Mouse (Mus musculus) stomach, postnatal 0 days (tissue): ENCODE results near the gene Gdi2. TPM values are rescaled to one million over a fixed set of nuclear protein-coding genes. Genes with fewer than 3 reads are reported as not detected.
A peak's percentile ranks its signal among the peaks of the same experiment; 100 is the strongest.
"Not testable (repeated sequence)": the region's sequence is repeated elsewhere in the genome, so short reads cannot be mapped to it uniquely, and the experiment has no call there.

Experiments used
- ATAC-seq: fragments of 200-750 bp; cut with Nextera tagmentation; 2 replicates; pipeline ENCODE4 v1.8.0; 2017; ENCODE audit not compliant: low FRiP score, low TSS enrichment
- DNase-seq: peaks from one replicate; pipeline ENCODE4 v3.0.0-alpha.2; 2016; ENCODE audit warnings: low spot score
- H3K27ac ChIP-seq: fragments of 300-500 bp; sonication (generic); replicated peaks from 2 replicates; pipeline ENCODE4 v1.5.1; 2014; ENCODE audit warnings: mild to moderate bottlenecking, control low read depth
- H3K27me3 ChIP-seq: fragments of 300-500 bp; sonication (generic); 2 replicates; pipeline ENCODE4 v1.6.1; 2014; ENCODE audit warnings: low read length; ENCODE audit not compliant: control insufficient read depth, insufficient read depth
- H3K36me3 ChIP-seq: fragments of 300-500 bp; sonication (generic); 2 replicates; pipeline ENCODE4 v1.6.1; 2014; ENCODE audit warnings: low read length, mixed read lengths; ENCODE audit not compliant: control insufficient read depth, insufficient read depth
- H3K4me1 ChIP-seq: fragments of 300-500 bp; sonication (generic); replicated peaks from 2 replicates; pipeline ENCODE4 v1.6.1; 2014; ENCODE audit warnings: antibody characterized with exemption; ENCODE audit not compliant: control insufficient read depth, insufficient read depth
- H3K4me2 ChIP-seq: fragments of 300-500 bp; sonication (generic); replicated peaks from 2 replicates; pipeline ENCODE4 v1.6.1; 2014; ENCODE audit warnings: low read depth, mild to moderate bottlenecking, control low read depth, moderate library complexity
- H3K4me3 ChIP-seq: fragments of 300-500 bp; sonication (generic); 2 replicates; pipeline ENCODE4 v1.5.1; 2014; ENCODE audit warnings: low read depth, low read length, control low read depth
- H3K9ac ChIP-seq: fragments of 300-500 bp; sonication (generic); 2 replicates; pipeline ENCODE4 v1.6.1; 2014; ENCODE audit warnings: mild to moderate bottlenecking, low read length, control low read depth, mixed read lengths
- H3K9me3 ChIP-seq: fragments of 300-500 bp; sonication (generic); 2 replicates; pipeline ENCODE4 v1.6.1; 2016; ENCODE audit warnings: low read length; ENCODE audit not compliant: control insufficient read depth
- CTCF ChIP-seq: IDR thresholded peaks from 2 replicates; pipeline ENCODE4 v1.5.1; 2016; ENCODE audit warnings: antibody characterized with exemption, low read depth, mild to moderate bottlenecking, moderate library complexity
- EP300 ChIP-seq: optimal IDR thresholded peaks from 2 replicates; pipeline ENCODE3; 2016; ENCODE audit warnings: antibody characterized with exemption
- WGBS: fragments of 180-500 bp; shearing (Covaris S2); extraction: QIAGEN DNeasy Blood & Tissue Kit; methylation state at CpG from one replicate; pipeline ENCODE4 v1.1.7; 2014; 5-methylcytosine and 5-hydroxymethylcytosine counted together
- polyA plus RNA-seq: library from polyadenylated mRNA; unstranded; fragments of >200 nt; fragmentation: Nextera tagmentation; extraction: Ambion mirVana; gene quantifications from 2 replicates; pipeline ENCODE4 v1.2.1, GENCODE M21; 2015

The Gdi2 gene
- polyA plus RNA-seq, 1 experiment from 2014 or later = 359 TPM

DNA sequence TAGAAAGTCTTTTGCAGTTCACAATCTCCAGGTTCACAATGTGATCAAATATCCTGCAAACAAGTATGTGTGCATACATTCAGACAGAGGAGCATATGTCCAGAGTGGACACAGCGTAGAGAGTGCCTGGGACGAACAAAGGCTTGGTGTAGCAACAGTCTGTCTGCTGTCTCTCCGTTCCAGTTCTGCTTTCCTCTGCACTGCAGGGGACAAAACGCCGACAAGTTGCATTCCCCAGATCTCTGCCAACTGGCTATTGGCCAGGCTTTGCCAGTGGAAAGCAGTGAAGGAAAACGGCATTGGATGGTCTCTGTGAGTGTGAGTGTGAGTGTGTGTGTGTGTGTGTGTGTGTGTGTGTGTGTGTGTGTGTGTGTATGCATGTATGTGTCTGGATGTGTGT is 14.4 kb upstream of the Gdi2 start:
- DNase-seq (no peak), ATAC-seq (no peak)
- Histone ChIP-seq H3K9ac (no peak overlapping the region), H3K27ac (no peak overlapping the region), H3K4me3 (no peak overlapping the region), H3K4me1 (no peaks in the 10 kb centered on the region), H3K27me3 (no peaks in the 10 kb centered on the region), H3K9me3 (no peaks in the 10 kb centered on the region), H3K4me2 (no peak overlapping the region), H3K36me3 (no peaks in the 10 kb centered on the region)
- TF ChIP-seq EP300 (no peak), CTCF (no peak)
- 41% methylated on average over 6 of the region's 6 CpGs for WGBS

DNA sequence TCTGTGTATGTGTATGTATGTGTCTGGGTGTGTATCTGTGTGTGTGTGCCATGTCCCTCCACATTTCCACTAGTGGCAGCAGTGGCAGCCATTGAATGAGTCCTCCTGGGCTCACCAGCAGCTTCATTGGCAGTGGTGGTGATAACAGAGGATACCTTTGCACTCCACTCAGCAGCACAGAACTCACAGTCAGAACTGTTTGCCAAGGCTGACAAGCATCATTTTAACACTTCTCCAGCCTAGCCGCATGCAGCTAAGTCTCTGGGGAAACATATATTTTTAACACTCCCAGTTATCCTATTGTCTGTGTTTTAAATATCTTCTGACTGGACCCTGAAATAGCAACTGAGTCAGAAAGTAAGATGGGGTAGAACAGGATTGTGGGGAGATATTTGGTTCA is 13.9 kb upstream of the Gdi2 start:
- ATAC-seq = no peak
- no peaks in the 10 kb centered on the region for H3K27me3 ChIP-seq
- no peaks in the 10 kb centered on the region for H3K36me3 ChIP-seq
- H3K4me2 ChIP-seq = no peak overlapping the region
- DNase-seq = no peak
- TF ChIP-seq CTCF (no peak), EP300 (no peak)
- H3K9me3 ChIP-seq = no peaks in the 10 kb centered on the region
- H3K4me1 ChIP-seq = no peaks in the 10 kb centered on the region
- no peak overlapping the region for H3K27ac ChIP-seq
- H3K4me3 ChIP-seq = no peak overlapping the region
- H3K9ac ChIP-seq = no peak overlapping the region
- WGBS = 70% methylated on average over 1 of the region's 1 CpGs

DNA sequence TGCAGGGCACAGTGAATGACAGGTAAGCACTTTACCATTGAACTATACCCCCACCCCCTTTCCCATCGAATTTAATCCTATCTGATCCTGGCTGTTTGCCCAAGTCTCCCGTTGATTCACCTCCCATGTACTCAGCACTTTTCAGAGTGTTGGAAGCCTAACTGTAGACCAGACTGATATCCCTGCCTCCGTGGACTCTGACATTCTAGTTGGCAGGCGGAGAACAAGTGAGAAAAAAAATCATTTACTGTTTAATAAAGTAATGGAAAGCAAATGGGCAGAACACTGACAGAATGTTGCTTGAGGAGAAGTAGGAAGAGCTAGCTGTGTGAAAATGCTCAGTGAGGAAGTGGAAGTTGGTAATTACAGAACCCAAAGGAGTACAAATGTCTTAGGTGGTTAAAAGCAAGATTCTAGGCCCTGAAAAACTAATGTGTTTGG is 12.2 kb upstream of the Gdi2 start:
- H3K9ac ChIP-seq = no peak overlapping the region
- H3K27me3 ChIP-seq = no peaks in the 10 kb centered on the region
- TF ChIP-seq EP300 (no peak), CTCF (no peak)
- no peaks in the 10 kb centered on the region for H3K9me3 ChIP-seq
- 35% methylated on average over 4 of the region's 4 CpGs for WGBS
- DNase-seq (no peak), ATAC-seq (no peak)
- no peak overlapping the region for H3K4me3 ChIP-seq
- no peak overlapping the region for H3K4me2 ChIP-seq
- H3K4me1 ChIP-seq = no peaks in the 10 kb centered on the region
- no peak overlapping the region for H3K27ac ChIP-seq
- no peaks in the 10 kb centered on the region for H3K36me3 ChIP-seq

DNA sequence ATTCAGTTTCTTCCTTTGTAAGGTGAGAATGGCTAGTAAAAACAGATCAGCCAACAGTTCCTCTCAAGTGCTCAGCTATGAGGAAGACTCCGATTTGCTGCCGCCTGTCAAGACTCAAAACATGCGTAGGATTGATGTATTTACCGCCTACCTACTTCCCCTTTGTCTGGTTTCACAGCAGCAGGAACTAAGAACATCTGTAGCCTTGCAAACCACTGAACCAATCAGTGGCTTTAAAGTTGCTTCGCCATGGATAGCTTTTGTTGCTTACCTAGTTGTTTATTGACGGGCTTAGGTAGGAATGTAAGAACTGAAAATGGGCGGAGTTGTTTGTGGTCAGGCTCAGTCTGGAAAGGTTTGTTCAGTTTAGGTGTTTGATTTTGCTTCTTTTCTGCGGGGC is 11.5 kb upstream of the Gdi2 start:
- Histone ChIP-seq H3K36me3 (no peaks in the 10 kb centered on the region), H3K27me3 (no peaks in the 10 kb centered on the region), H3K9ac (no peak overlapping the region), H3K4me3 (no peak overlapping the region), H3K4me1 (no peaks in the 10 kb centered on the region), H3K27ac (no peak overlapping the region), H3K9me3 (no peaks in the 10 kb centered on the region), H3K4me2 (no peak overlapping the region)
- ATAC-seq (no peak), DNase-seq (no peak)
- TF ChIP-seq CTCF (no peak), EP300 (no peak)
- WGBS = 77% methylated on average over 8 of the region's 8 CpGs

DNA sequence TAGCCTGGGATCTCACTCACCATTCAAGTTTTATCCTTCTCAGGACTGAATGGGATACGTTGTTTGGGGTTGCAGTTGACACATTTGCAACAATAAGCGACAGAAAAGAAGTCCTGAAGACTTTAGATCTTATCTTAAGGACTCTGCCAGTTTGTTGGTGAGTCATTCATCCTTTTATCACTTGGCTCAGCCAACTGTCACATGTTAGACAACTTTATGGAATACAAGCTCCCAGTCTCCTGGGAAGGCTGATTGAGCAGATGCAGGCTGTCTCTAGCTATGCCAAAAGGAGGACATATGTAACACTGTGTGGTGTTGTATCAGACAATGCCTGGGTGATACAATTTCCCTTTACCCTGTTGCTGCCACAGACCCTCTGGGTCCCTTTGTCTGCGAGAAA is 7.4 kb upstream of the Gdi2 start:
- ATAC-seq = no peak
- DNase-seq = no peak
- H3K4me2 ChIP-seq = no peak overlapping the region
- H3K27me3 ChIP-seq = no peaks in the 10 kb centered on the region
- no peak overlapping the region for H3K4me3 ChIP-seq
- H3K27ac ChIP-seq = 0 out of 2 replicates have a peak overlapping the region, but pooled peaks have one; percentile 36
- no peaks in the 10 kb centered on the region for H3K36me3 ChIP-seq
- no peak for TF ChIP-seq EP300
- no peak for TF ChIP-seq CTCF
- no peaks in the 10 kb centered on the region for H3K4me1 ChIP-seq
- H3K9me3 ChIP-seq = no peaks in the 10 kb centered on the region
- H3K9ac ChIP-seq = no peak overlapping the region
- WGBS = 48% methylated on average over 3 of the region's 3 CpGs

DNA sequence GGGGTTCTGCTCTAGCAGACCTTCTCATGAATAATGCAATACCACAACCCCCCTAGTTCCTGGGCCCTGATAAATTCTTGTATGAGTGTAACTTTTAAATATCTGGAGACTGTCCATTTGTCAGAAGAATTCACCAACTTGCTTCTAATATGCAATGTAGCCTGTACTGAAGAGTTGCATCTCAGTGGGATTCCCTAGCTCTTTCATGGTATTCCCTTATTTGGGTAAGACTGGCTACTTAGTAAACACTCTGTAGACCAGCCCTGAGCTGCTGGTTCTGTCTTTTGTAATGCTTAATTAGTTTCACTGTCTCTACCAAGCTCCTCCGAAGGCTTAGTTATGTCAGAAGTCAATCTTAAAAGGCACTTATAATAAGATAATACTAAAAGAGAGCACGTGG is 6.7 kb upstream of the Gdi2 start:
- not testable (repeated sequence) for H3K9me3 ChIP-seq, DNase-seq, H3K27ac ChIP-seq, H3K36me3 ChIP-seq, H3K4me3 ChIP-seq, H3K9ac ChIP-seq, H3K27me3 ChIP-seq, H3K4me1 ChIP-seq, H3K4me2 ChIP-seq, ATAC-seq
- 63% methylated on average over 2 of the region's 2 CpGs for WGBS
